Mouse (Mus musculus): ENCODE data around the gene Nfasc. TPM values are rescaled to one million over a fixed set of nuclear protein-coding genes. Genes with fewer than 3 reads are reported as not detected.

The Nfasc gene
- polyA plus RNA-seq, 1 experiment from 2014 or later = 1.4 TPM

- H3K9ac ChIP-seq = no peak overlapping the region
- no peak overlapping the region for H3K4me3 ChIP-seq (replicated peaks)
- H3K4me1 ChIP-seq = no peaks in the 10 kb centered on the region
- no peaks in the 10 kb centered on the region for H3K27me3 ChIP-seq
- H3K9me3 ChIP-seq (replicated peaks) = no peaks in the 10 kb centered on the region
- no peaks in the 10 kb centered on the region for H3K36me3 ChIP-seq
- ATAC-seq (replicated peaks; ENCODE audit: low FRiP score) = no peak
- H3K4me2 ChIP-seq = no peak overlapping the region
- H3K27ac ChIP-seq = no peak overlapping the region
- 80% methylated on average over 7 of the region's 7 CpGs for WGBS
Observed at GRCm38 (mm10) chr1:132637346-132637745, 104.3 kb downstream of the Nfasc start.

DNA sequence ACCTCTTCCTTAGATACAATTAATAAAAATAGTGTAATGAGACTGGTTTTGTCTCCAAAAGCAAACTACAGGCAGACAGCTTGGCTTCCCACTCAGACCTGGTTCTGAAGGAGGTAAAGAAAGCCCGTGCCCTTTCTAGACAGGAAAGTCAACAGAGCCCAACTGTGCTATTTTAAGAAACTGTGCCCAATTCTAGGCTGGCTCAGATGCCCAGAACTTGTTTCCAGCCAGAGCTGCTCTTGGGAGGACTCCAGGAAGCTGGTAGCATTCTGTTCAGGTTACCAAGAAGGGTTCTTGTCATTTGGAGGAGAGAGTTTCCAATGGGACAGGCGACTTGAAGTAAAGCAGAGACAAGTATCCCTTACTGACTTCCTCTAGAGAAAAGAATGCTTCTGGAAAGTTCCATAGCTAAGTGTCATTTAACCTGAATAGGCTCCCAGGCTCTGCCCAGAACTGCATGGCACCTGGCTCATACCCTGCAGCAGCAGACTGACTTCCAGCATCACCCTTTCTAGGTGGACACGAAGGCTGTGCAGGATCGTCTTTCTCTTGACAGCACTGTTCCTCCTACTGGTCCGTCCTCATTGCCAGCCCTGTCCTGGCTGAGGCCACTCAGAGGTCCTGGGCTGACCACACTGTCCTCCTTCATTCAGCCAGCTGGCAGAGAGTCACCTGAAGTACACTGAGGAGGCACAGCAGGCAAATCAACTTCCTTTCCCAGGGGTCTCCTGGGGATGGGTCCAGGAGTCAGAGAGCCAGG, 111.8 kb downstream of the Nfasc start:
- no peak for ATAC-seq (replicated peaks; ENCODE audit: low FRiP score)
- Histone ChIP-seq H3K36me3 (no peaks in the 10 kb centered on the region), H3K4me3 (replicated peaks) (no peak overlapping the region), H3K4me1 (no peaks in the 10 kb centered on the region), H3K27me3 (no peaks in the 10 kb centered on the region), H3K4me2 (no peak overlapping the region), H3K27ac (no peak overlapping the region), H3K9me3 (replicated peaks) (no peaks in the 10 kb centered on the region), H3K9ac (no peak overlapping the region)
- 68% methylated on average over 5 of the region's 5 CpGs for WGBS

GRCm38 (mm10) chr1:132628599-132628998, 113.0 kb downstream of the Nfasc start:
- Histone ChIP-seq H3K9ac (no peak overlapping the region), H3K4me3 (replicated peaks) (no peak overlapping the region), H3K4me1 (0 out of 2 replicates have a peak, but pooled peaks cover 2% of the 10 kb centered on the region), H3K27me3 (no peaks in the 10 kb centered on the region; the same call in 1 of the 2 replicates), H3K36me3 (no peaks in the 10 kb centered on the region), H3K27ac (no peak overlapping the region), H3K9me3 (replicated peaks) (no peaks in the 10 kb centered on the region), H3K4me2 (no peak overlapping the region)
- no peak for ATAC-seq (replicated peaks; ENCODE audit: low FRiP score)
- WGBS = 70% methylated on average over 3 of the region's 3 CpGs

GRCm38 (mm10) chr1:132628183-132628582, 113.4 kb downstream of the Nfasc start:
- no peak overlapping the region for H3K4me3 ChIP-seq (replicated peaks)
- no peaks in the 10 kb centered on the region for H3K9me3 ChIP-seq (replicated peaks)
- ATAC-seq (replicated peaks; ENCODE audit: low FRiP score) = no peak
- H3K36me3 ChIP-seq = no peaks in the 10 kb centered on the region
- H3K9ac ChIP-seq = no peak overlapping the region
- peaks cover 2% of the 10 kb centered on the region for H3K27me3 ChIP-seq
- WGBS = 81% methylated on average over 8 of the region's 8 CpGs
- 0 out of 2 replicates have a peak, but pooled peaks cover 6% of the 10 kb centered on the region for H3K4me1 ChIP-seq
- no peak overlapping the region for H3K4me2 ChIP-seq
- H3K27ac ChIP-seq = no peak overlapping the region

DNA sequence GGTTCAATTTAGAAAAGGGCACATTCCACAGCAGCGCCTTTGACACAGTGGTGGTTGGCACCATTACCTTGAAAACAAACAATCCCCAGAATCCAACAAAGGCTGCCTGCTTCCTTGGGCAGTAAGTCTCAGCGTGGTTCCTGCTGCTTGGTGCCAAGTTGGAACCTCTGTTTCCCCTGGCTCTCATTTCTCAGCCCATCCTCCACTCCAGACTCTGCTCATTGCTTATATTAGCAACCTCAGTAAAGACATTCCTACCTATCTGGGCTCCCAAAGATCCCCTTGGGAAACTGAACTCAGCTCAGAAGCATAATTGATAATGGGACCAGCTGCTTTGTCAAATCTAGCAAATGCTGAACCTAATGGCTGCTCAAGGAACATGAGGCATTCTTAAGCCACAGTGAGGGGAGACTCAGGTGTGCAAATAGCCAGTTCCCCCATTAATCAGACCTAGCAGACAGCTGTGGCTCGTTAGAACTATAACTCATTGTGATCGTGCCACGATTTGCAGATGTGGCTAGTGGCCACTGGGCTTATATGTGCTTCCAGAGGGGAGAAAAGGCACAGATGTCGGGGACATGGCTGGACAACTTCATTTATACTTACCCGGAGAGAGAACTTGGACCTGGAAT, 115.4 kb downstream of the Nfasc start:
- Histone ChIP-seq H3K4me2 (no peak overlapping the region), H3K4me3 (replicated peaks) (no peak overlapping the region), H3K27me3 (peaks cover 3% of the 10 kb centered on the region), H3K27ac (no peak overlapping the region), H3K9me3 (replicated peaks) (no peaks in the 10 kb centered on the region), H3K9ac (no peak overlapping the region), H3K4me1 (0 out of 2 replicates have a peak, but pooled peaks cover 6% of the 10 kb centered on the region), H3K36me3 (no peaks in the 10 kb centered on the region)
- 72% methylated on average over 7 of the region's 7 CpGs for WGBS
- no peak for ATAC-seq (replicated peaks; ENCODE audit: low FRiP score)

DNA sequence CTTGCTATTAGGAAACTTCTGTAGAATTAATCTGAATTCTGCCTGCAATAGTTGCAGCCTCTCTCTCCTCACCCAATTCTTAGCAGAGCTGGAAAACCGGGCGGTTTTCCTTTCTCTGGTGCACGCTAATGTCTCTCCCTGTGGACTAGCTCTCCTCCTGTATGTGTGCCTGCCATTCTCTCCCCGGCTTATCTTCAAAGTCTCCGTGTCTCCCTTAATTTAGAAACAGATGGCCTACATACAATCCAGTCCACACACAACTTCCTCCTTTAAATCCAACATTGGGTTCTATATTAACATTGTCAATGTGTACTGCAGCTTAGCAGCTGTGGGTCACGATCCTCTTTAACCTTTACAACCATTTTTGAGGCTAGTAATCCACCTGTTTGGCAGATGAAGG, 116.6 kb downstream of the Nfasc start:
- peaks cover 3% of the 10 kb centered on the region for H3K27me3 ChIP-seq
- H3K4me1 ChIP-seq = 0 out of 2 replicates have a peak, but pooled peaks cover 6% of the 10 kb centered on the region
- no peaks in the 10 kb centered on the region for H3K36me3 ChIP-seq
- H3K9me3 ChIP-seq (replicated peaks) = no peaks in the 10 kb centered on the region
- ATAC-seq (replicated peaks; ENCODE audit: low FRiP score) = no peak
- no peak overlapping the region for H3K9ac ChIP-seq
- no peak overlapping the region for H3K4me2 ChIP-seq
- no peak overlapping the region for H3K4me3 ChIP-seq (replicated peaks)
- WGBS = 72% methylated on average over 6 of the region's 6 CpGs
- H3K27ac ChIP-seq = no peak overlapping the region

GRCm38 (mm10) chr1:132624466-132624865, 117.1 kb downstream of the Nfasc start:
- Histone ChIP-seq H3K27ac (no peak overlapping the region), H3K4me2 (no peak overlapping the region), H3K9ac (no peak overlapping the region), H3K9me3 (replicated peaks) (no peaks in the 10 kb centered on the region), H3K36me3 (no peaks in the 10 kb centered on the region), H3K4me1 (0 out of 2 replicates have a peak, but pooled peaks cover 6% of the 10 kb centered on the region), H3K4me3 (replicated peaks) (no peak overlapping the region), H3K27me3 (peaks cover 3% of the 10 kb centered on the region)
- WGBS = 30% methylated on average over 1 of the region's 1 CpGs
- ATAC-seq (replicated peaks; ENCODE audit: low FRiP score) = no peak

GRCm38 (mm10) chr1:132623641-132624336, 117.8 kb downstream of the Nfasc start:
- Histone ChIP-seq H3K27me3 (peaks cover 3% of the 10 kb centered on the region), H3K9ac (no peak overlapping the region), H3K4me3 (replicated peaks) (no peak overlapping the region), H3K4me1 (0 out of 2 replicates have a peak, but pooled peaks cover 6% of the 10 kb centered on the region), H3K4me2 (no peak overlapping the region), H3K9me3 (replicated peaks) (no peaks in the 10 kb centered on the region), H3K27ac (no peak overlapping the region), H3K36me3 (no peaks in the 10 kb centered on the region)
- 34% methylated on average over 14 of the region's 14 CpGs for WGBS
- no peak for ATAC-seq (replicated peaks; ENCODE audit: low FRiP score)

GRCm38 (mm10) chr1:132612066-132612465, 129.5 kb downstream of the Nfasc start:
- Histone ChIP-seq H3K4me3 (replicated peaks) (no peak overlapping the region), H3K36me3 (no peaks in the 10 kb centered on the region), H3K4me2 (no peak overlapping the region), H3K27ac (no peak overlapping the region), H3K9ac (no peak overlapping the region), H3K4me1 (no peaks in the 10 kb centered on the region), H3K27me3 (no peaks in the 10 kb centered on the region), H3K9me3 (replicated peaks) (no peaks in the 10 kb centered on the region)
- ATAC-seq (replicated peaks; ENCODE audit: low FRiP score) = no peak
- WGBS = 83% methylated on average over 4 of the region's 4 CpGs

DNA sequence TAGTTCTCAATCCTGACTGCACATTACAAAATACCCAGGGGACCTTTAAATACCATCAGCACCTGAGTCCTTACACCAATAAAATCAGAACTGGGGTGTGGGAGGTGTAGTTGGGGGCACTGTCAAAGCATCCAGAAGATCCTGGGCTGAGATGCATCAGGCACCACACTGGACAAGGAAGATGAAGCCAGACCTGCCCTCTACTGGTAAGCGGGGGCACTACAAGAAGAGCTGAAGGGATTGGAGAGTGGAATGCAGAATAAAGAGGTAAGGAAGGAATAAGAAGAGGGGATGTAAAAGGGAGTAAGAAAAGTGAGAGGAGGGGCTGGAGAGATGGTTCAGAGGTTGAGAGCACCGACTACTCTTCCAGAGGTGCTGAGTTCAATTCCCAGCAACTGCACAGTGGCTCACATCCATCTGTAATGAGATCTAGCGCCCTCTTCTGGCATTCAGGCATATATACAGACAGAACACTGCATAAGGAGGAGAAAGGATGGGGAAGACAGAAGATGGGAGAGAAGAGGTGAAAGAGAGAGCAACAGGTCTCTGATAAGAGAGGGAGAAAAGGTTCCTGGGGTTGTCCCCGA, 132.5 kb downstream of the Nfasc start:
- Histone ChIP-seq H3K27me3 (no peaks in the 10 kb centered on the region), H3K4me1 (no peaks in the 10 kb centered on the region), H3K9ac (no peak overlapping the region), H3K4me3 (replicated peaks) (no peak overlapping the region), H3K27ac (no peak overlapping the region), H3K4me2 (no peak overlapping the region), H3K36me3 (no peaks in the 10 kb centered on the region), H3K9me3 (replicated peaks) (no peaks in the 10 kb centered on the region)
- 36% methylated on average over 4 of the region's 4 CpGs for WGBS
- ATAC-seq (replicated peaks; ENCODE audit: low FRiP score) = no peak

DNA sequence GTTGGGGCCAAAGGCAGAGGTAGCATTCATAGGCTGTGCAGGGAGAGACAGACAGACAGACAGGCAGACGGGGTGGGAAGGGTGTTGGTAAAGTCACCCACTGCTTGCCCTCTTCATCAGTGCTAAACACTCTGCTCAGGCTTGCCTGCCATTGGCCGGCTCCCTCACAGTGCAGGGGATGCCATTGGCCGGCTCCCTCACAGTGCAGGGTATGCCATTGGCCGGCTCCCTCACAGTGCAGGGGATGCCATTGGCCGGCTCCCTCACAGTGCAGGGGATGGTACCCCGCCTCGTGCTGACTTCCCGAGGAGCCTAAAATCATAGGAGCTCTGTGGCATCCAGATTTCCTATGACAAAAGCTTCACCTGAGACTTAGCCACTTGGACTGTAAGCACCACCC, 139.4 kb downstream of the Nfasc start:
- H3K4me1 ChIP-seq = no peaks in the 10 kb centered on the region
- no peaks in the 10 kb centered on the region for H3K36me3 ChIP-seq
- H3K9me3 ChIP-seq (replicated peaks) = no peaks in the 10 kb centered on the region
- H3K27me3 ChIP-seq = no peaks in the 10 kb centered on the region
- 40% methylated on average over 8 of the region's 8 CpGs for WGBS
- H3K4me3 ChIP-seq (replicated peaks) = no peak overlapping the region
- H3K4me2 ChIP-seq = no peak overlapping the region
- H3K9ac ChIP-seq = no peak overlapping the region
- ATAC-seq (replicated peaks; ENCODE audit: low FRiP score) = 0 out of 2 replicates have a peak, but pooled peaks have one; percentile 43
- no peak overlapping the region for H3K27ac ChIP-seq

GRCm38 (mm10) chr1:132598024-132598423, 143.6 kb downstream of the Nfasc start:
- H3K27ac ChIP-seq = no peak overlapping the region
- H3K4me3 ChIP-seq (replicated peaks) = no peak overlapping the region
- H3K9ac ChIP-seq = no peak overlapping the region
- H3K4me2 ChIP-seq = no peak overlapping the region
- no peaks in the 10 kb centered on the region for H3K36me3 ChIP-seq
- no peaks in the 10 kb centered on the region for H3K27me3 ChIP-seq
- H3K9me3 ChIP-seq (replicated peaks) = no peaks in the 10 kb centered on the region
- 89% methylated on average over 5 of the region's 5 CpGs for WGBS
- no peak for ATAC-seq (replicated peaks; ENCODE audit: low FRiP score)
- H3K4me1 ChIP-seq = no peaks in the 10 kb centered on the region
